Mouse (Mus musculus): ENCODE data around the gene Mmrn2. TPM values are rescaled to one million over a fixed set of nuclear protein-coding genes. Genes with fewer than 3 reads are reported as not detected.
"Not testable (repeated sequence)": the region's sequence is repeated elsewhere in the genome, so short reads cannot be mapped to it uniquely, and the experiment has no call there.

Mmrn2 gene
- polyA plus RNA-seq, 1 experiment from 2014 or later, result 28.2 TPM

- Histone ChIP-seq H3K4me2 (ENCODE audit: low read depth, low read length) (no peak within 1 kb of the TSS), H3K4me3 (ENCODE audit: low read length) (no peak within 1 kb of the TSS), H3K4me1 (ENCODE audit: control insufficient read depth, insufficient read depth, low read length) (no peaks in the 10 kb centered on the region), H3K9me3 (replicated peaks; ENCODE audit: control insufficient read depth, low read length) (no peaks in the 10 kb centered on the region), H3K27me3 (ENCODE audit: control insufficient read depth, insufficient read depth, low read length) (no peaks in the 10 kb centered on the region), H3K36me3 (ENCODE audit: control insufficient read depth, insufficient read depth) (no peaks in the 10 kb centered on the region), H3K9ac (ENCODE audit: low read length) (no peak within 1 kb of the TSS), H3K27ac (ENCODE audit: low read length) (no peak within 1 kb of the TSS)
- ATAC-seq (replicated peaks; ENCODE audit: extremely low read depth, insufficient read depth, low FRiP score), result no peak
- WGBS, result 71% methylated on average over 6 of the region's 6 CpGs
Observed at GRCm38 (mm10) chr14:34355301-34355700, 20.0 kb upstream of the Mmrn2 start, which contains the start of gene Fam25c. TSS of gene Fam25c (minus strand) at chr14:34355433.

GRCm38 (mm10) chr14:34357671-34358455 lies 17.4 kb upstream of the Mmrn2 start:
- WGBS, result 71% methylated on average over 7 of the region's 7 CpGs
- H3K4me2 ChIP-seq (ENCODE audit: low read depth, low read length), result no peak overlapping the region
- H3K4me3 ChIP-seq (ENCODE audit: low read length), result no peak overlapping the region
- no peaks in the 10 kb centered on the region for H3K9me3 ChIP-seq (replicated peaks; ENCODE audit: control insufficient read depth, low read length)
- no peaks in the 10 kb centered on the region for H3K27me3 ChIP-seq (ENCODE audit: control insufficient read depth, insufficient read depth, low read length)
- ATAC-seq (replicated peaks; ENCODE audit: extremely low read depth, insufficient read depth, low FRiP score), result no peak
- no peak overlapping the region for H3K27ac ChIP-seq (ENCODE audit: low read length)
- no peaks in the 10 kb centered on the region for H3K36me3 ChIP-seq (ENCODE audit: control insufficient read depth, insufficient read depth)
- no peak overlapping the region for H3K9ac ChIP-seq (ENCODE audit: low read length)
- no peaks in the 10 kb centered on the region for H3K4me1 ChIP-seq (ENCODE audit: control insufficient read depth, insufficient read depth, low read length)

GRCm38 (mm10) chr14:34359676-34360244 lies 15.5 kb upstream of the Mmrn2 start:
- WGBS, result 47% methylated on average over 5 of the region's 5 CpGs
- Histone ChIP-seq H3K27me3 (ENCODE audit: control insufficient read depth, insufficient read depth, low read length) (no peaks in the 10 kb centered on the region), H3K27ac (ENCODE audit: low read length) (no peak overlapping the region), H3K9me3 (replicated peaks; ENCODE audit: control insufficient read depth, low read length) (no peaks in the 10 kb centered on the region), H3K9ac (ENCODE audit: low read length) (no peak overlapping the region), H3K36me3 (ENCODE audit: control insufficient read depth, insufficient read depth) (no peaks in the 10 kb centered on the region), H3K4me1 (ENCODE audit: control insufficient read depth, insufficient read depth, low read length) (peaks cover 4% of the 10 kb centered on the region; the same call in 1 of the 2 replicates), H3K4me3 (ENCODE audit: low read length) (no peak overlapping the region), H3K4me2 (ENCODE audit: low read depth, low read length) (no peak overlapping the region)
- ATAC-seq (replicated peaks; ENCODE audit: extremely low read depth, insufficient read depth, low FRiP score), result no peak

GRCm38 (mm10) chr14:34360251-34360650 lies 15.0 kb upstream of the Mmrn2 start:
- Histone ChIP-seq H3K27ac (ENCODE audit: low read length) (no peak overlapping the region), H3K4me2 (ENCODE audit: low read depth, low read length) (no peak overlapping the region), H3K9me3 (replicated peaks; ENCODE audit: control insufficient read depth, low read length) (no peaks in the 10 kb centered on the region), H3K4me1 (ENCODE audit: control insufficient read depth, insufficient read depth, low read length) (peaks cover 4% of the 10 kb centered on the region; the same call in 1 of the 2 replicates), H3K27me3 (ENCODE audit: control insufficient read depth, insufficient read depth, low read length) (no peaks in the 10 kb centered on the region), H3K9ac (ENCODE audit: low read length) (no peak overlapping the region), H3K36me3 (ENCODE audit: control insufficient read depth, insufficient read depth) (no peaks in the 10 kb centered on the region), H3K4me3 (ENCODE audit: low read length) (no peak overlapping the region)
- 58% methylated on average over 6 of the region's 6 CpGs for WGBS
- ATAC-seq (replicated peaks; ENCODE audit: extremely low read depth, insufficient read depth, low FRiP score), result no peak

GRCm38 (mm10) chr14:34362135-34362534 lies 13.1 kb upstream of the Mmrn2 start:
- Histone ChIP-seq H3K4me1 (ENCODE audit: control insufficient read depth, insufficient read depth, low read length) (peaks cover 4% of the 10 kb centered on the region; the same call in 1 of the 2 replicates), H3K27me3 (ENCODE audit: control insufficient read depth, insufficient read depth, low read length) (no peaks in the 10 kb centered on the region), H3K36me3 (ENCODE audit: control insufficient read depth, insufficient read depth) (no peaks in the 10 kb centered on the region), H3K4me3 (ENCODE audit: low read length) (no peak overlapping the region), H3K4me2 (ENCODE audit: low read depth, low read length) (no peak overlapping the region), H3K27ac (ENCODE audit: low read length) (no peak overlapping the region), H3K9ac (ENCODE audit: low read length) (no peak overlapping the region), H3K9me3 (replicated peaks; ENCODE audit: control insufficient read depth, low read length) (no peaks in the 10 kb centered on the region)
- ATAC-seq (replicated peaks; ENCODE audit: extremely low read depth, insufficient read depth, low FRiP score), result no peak
- 49% methylated on average over 4 of the region's 4 CpGs for WGBS

GRCm38 (mm10) chr14:34362726-34363445 lies 12.4 kb upstream of the Mmrn2 start:
- 30% methylated on average over 18 of the region's 18 CpGs for WGBS
- Histone ChIP-seq H3K36me3 (ENCODE audit: control insufficient read depth, insufficient read depth) (no peaks in the 10 kb centered on the region), H3K4me3 (ENCODE audit: low read length) (peak overlapping the region; percentile 57), H3K4me2 (ENCODE audit: low read depth, low read length) (peak overlapping the region; percentile 96), H3K9ac (ENCODE audit: low read length) (peak overlapping the region; percentile 69; the same call in 1 of the 2 replicates), H3K9me3 (replicated peaks; ENCODE audit: control insufficient read depth, low read length) (no peaks in the 10 kb centered on the region), H3K4me1 (ENCODE audit: control insufficient read depth, insufficient read depth, low read length) (peaks cover 4% of the 10 kb centered on the region; the same call in 1 of the 2 replicates), H3K27me3 (ENCODE audit: control insufficient read depth, insufficient read depth, low read length) (no peaks in the 10 kb centered on the region), H3K27ac (ENCODE audit: low read length) (no peak overlapping the region)
- no peak; the same call in 1 of the 2 replicates for ATAC-seq (replicated peaks; ENCODE audit: extremely low read depth, insufficient read depth, low FRiP score)

- 5% methylated on average over 32 of the region's 32 CpGs for WGBS
- Histone ChIP-seq H3K4me2 (ENCODE audit: low read depth, low read length) (peak overlapping the region; percentile 96), H3K9ac (ENCODE audit: low read length) (peak overlapping the region; percentile 69), H3K36me3 (ENCODE audit: control insufficient read depth, insufficient read depth) (no peaks in the 10 kb centered on the region), H3K4me1 (ENCODE audit: control insufficient read depth, insufficient read depth, low read length) (peaks cover 4% of the 10 kb centered on the region; the same call in 1 of the 2 replicates), H3K27ac (ENCODE audit: low read length) (no peak overlapping the region), H3K4me3 (ENCODE audit: low read length) (peak overlapping the region; percentile 57), H3K9me3 (replicated peaks; ENCODE audit: control insufficient read depth, low read length) (no peaks in the 10 kb centered on the region), H3K27me3 (ENCODE audit: control insufficient read depth, insufficient read depth, low read length) (no peaks in the 10 kb centered on the region)
- peak; percentile 80; the same call in 1 of the 2 replicates for ATAC-seq (replicated peaks; ENCODE audit: extremely low read depth, insufficient read depth, low FRiP score)
Observed at GRCm38 (mm10) chr14:34363490-34364253, 11.6 kb upstream of the Mmrn2 start.

- H3K4me2 ChIP-seq (ENCODE audit: low read depth, low read length), result peak overlapping the region; percentile 96
- ATAC-seq (replicated peaks; ENCODE audit: extremely low read depth, insufficient read depth, low FRiP score); H3K27me3 ChIP-seq (ENCODE audit: control insufficient read depth, insufficient read depth, low read length); H3K27ac ChIP-seq (ENCODE audit: low read length); H3K9me3 ChIP-seq (replicated peaks; ENCODE audit: control insufficient read depth, low read length); H3K4me1 ChIP-seq (ENCODE audit: control insufficient read depth, insufficient read depth, low read length); H3K9ac ChIP-seq (ENCODE audit: low read length); H3K36me3 ChIP-seq (ENCODE audit: control insufficient read depth, insufficient read depth): not testable (repeated sequence)
- 83% methylated on average over 15 of the region's 15 CpGs for WGBS
- peak overlapping the region; percentile 57; the same call in 1 of the 2 replicates for H3K4me3 ChIP-seq (ENCODE audit: low read length)
Observed at GRCm38 (mm10) chr14:34364254-34365146, 10.8 kb upstream of the Mmrn2 start.
